ENCODE assay signal across 22 mouse cellular contexts in genomic region chr9:50667579-50668498, GRCm38 (mm10). TPM values are rescaled to one million over a fixed set of nuclear protein-coding genes. Genes with fewer than 3 reads are reported as not detected.
DNase-seq lines count a peak whose midpoint lies in the region; ATAC-seq and TF ChIP-seq lines count a peak whose summit lies in the region.
"Had no signal": no experiment of that assay in that cellular context is flagged by ENCODE, and none has a peak within 500 bp of the region (broad histone marks: within the 10 kb centered on the region; RNA-seq: fewer than 3 reads in every experiment).

No protein-coding gene starts in this region.

- H3K27ac ChIP-seq in heart, embryonic 14.5 days (replicated peaks in 1 of 2; ENCODE audit: control insufficient read depth in 1 of 2, insufficient read depth in 1 of 2, low read depth in 2 of 2, low read length in 2 of 2) = peak overlapping the region; percentile 14 to 32; a peak in 1 of 4 replicates
- H3K27ac ChIP-seq in heart, embryonic 11.5 days (ENCODE audit: low read depth, low read length) = no peak overlapping the region
- H3K27ac ChIP-seq in liver, adult 2 months (replicated peaks; ENCODE audit: insufficient read depth, low read depth, low read length) = peak overlapping the region; percentile 73
- H3K27ac ChIP-seq in liver, embryonic 11.5 days (ENCODE audit: low read depth, low read length) = no peak overlapping the region
- H3K27ac ChIP-seq: embryonic facial prominence, embryonic 13.5 days; forebrain, embryonic 12.5 days; heart, embryonic 15.5 days; hindbrain, embryonic 12.5 days had no signal

- no peaks in the 10 kb centered on the region for H3K79me2 ChIP-seq in liver, adult 2 months (ENCODE audit: control insufficient read depth, insufficient read depth, low read length)

- no peak for TF ChIP-seq POLR2A in liver, adult 2 months (IDR thresholded peaks at IDR 0.05; ENCODE audit: extremely low read depth, insufficient read depth, low read length)

- DNase-seq in liver, adult 2 months (ENCODE audit: extremely low read depth, low read depth, low spot score) = peak; percentile 100
- DNase-seq in liver, embryonic 11.5 days (ENCODE audit: low spot score) = no peak
- peak; percentile 6 for DNase-seq in lung, postnatal 14 days
- no peak for DNase-seq in lung, postnatal 4 days
- no peak for DNase-seq in cerebellum, postnatal 36 days
- DNase-seq: adrenal gland, postnatal 14 days; cerebellum, adult 11-12 months; cerebellum, adult 9-10 months; cerebellum, postnatal 25 days; gastrocnemius, postnatal 36 days; heart, postnatal 36 days had no signal

- H3K4me1 ChIP-seq in heart, embryonic 14.5 days (ENCODE audit: control insufficient read depth in 2 of 2, insufficient read depth in 2 of 2, low read length in 2 of 2) = 0 out of 4 replicates have a peak, but pooled peaks cover 0 to 8% of the 10 kb centered on the region in 2 experiments
- H3K4me1 ChIP-seq in heart, embryonic 11.5 days (ENCODE audit: control insufficient read depth, insufficient read depth, low read length) = no peaks in the 10 kb centered on the region
- H3K4me1 ChIP-seq in liver, adult 2 months (ENCODE audit: control insufficient read depth, insufficient read depth, low read length) = peaks cover 22% of the 10 kb centered on the region
- peaks cover 3% of the 10 kb centered on the region for H3K4me1 ChIP-seq in liver, embryonic 11.5 days (replicated peaks; ENCODE audit: control insufficient read depth, insufficient read depth, low read length)
- H3K4me1 ChIP-seq: embryonic facial prominence, embryonic 13.5 days; forebrain, embryonic 12.5 days; heart, embryonic 15.5 days; hindbrain, embryonic 12.5 days had no signal

- 49% methylated on average over 8 of the region's 8 CpGs for WGBS in heart, embryonic 14.5 days
- 62% methylated on average over 8 of the region's 8 CpGs for WGBS in heart, embryonic 11.5 days (ENCODE audit: insufficient replicate concordance)
- 27% methylated on average over 8 of the region's 8 CpGs for WGBS in liver, adult 2 months
- WGBS in liver, embryonic 11.5 days = 76% methylated on average over 8 of the region's 8 CpGs

- TF ChIP-seq CTCF in liver, adult 2 months (IDR thresholded peaks at IDR 0.05; ENCODE audit: low read depth, low read length) = no peak

- no peak overlapping the region for H3K9ac ChIP-seq in heart, embryonic 14.5 days (ENCODE audit: low read length)
- no peak overlapping the region for H3K9ac ChIP-seq in heart, embryonic 11.5 days (ENCODE audit: low read depth, low read length)
- peak overlapping the region; percentile 67; the same call in 1 of the 2 replicates for H3K9ac ChIP-seq in liver, adult 2 months (ENCODE audit: low read depth, low read length)
- H3K9ac ChIP-seq in liver, embryonic 11.5 days (ENCODE audit: low read depth, low read length) = no peak overlapping the region
- H3K9ac ChIP-seq: embryonic facial prominence, embryonic 13.5 days; forebrain, embryonic 12.5 days; heart, embryonic 15.5 days; hindbrain, embryonic 12.5 days had no signal

- no peak overlapping the region for H3K4me2 ChIP-seq in heart, embryonic 14.5 days (ENCODE audit: low read length)
- H3K4me2 ChIP-seq in heart, embryonic 11.5 days = no peak overlapping the region
- H3K4me2 ChIP-seq in liver, embryonic 11.5 days = no peak overlapping the region
- H3K4me2 ChIP-seq: embryonic facial prominence, embryonic 13.5 days; forebrain, embryonic 12.5 days; heart, embryonic 15.5 days; hindbrain, embryonic 12.5 days had no signal

- peak; percentile 64; the same call in 1 of the 2 replicates for ATAC-seq in heart, embryonic 14.5 days (ENCODE audit: insufficient number of reproducible peaks, insufficient read depth, low FRiP score, low read depth)
- no peak for ATAC-seq in heart, embryonic 11.5 days (replicated peaks; ENCODE audit: insufficient number of reproducible peaks, low FRiP score, low TSS enrichment)
- no peak for ATAC-seq in liver, embryonic 11.5 days (replicated peaks; ENCODE audit: low FRiP score)
- ATAC-seq: activated CD4-positive, CD25-positive, alpha-beta regulatory T cell, adult 4 months; forebrain, embryonic 16.5 days; hindbrain, embryonic 16.5 days; Patski had no signal

- H3K27me3 ChIP-seq in heart, embryonic 14.5 days (ENCODE audit: control insufficient read depth, insufficient read depth, low read length) = no peaks in the 10 kb centered on the region
- no peaks in the 10 kb centered on the region for H3K27me3 ChIP-seq in heart, embryonic 11.5 days (ENCODE audit: control insufficient read depth, insufficient read depth, low read length)
- no peaks in the 10 kb centered on the region for H3K27me3 ChIP-seq in liver, adult 2 months (ENCODE audit: control insufficient read depth, insufficient read depth, low read length)
- H3K27me3 ChIP-seq in liver, embryonic 11.5 days (replicated peaks; ENCODE audit: control insufficient read depth, insufficient read depth, low read length) = no peaks in the 10 kb centered on the region
- H3K27me3 ChIP-seq: CH12.LX; embryonic facial prominence, embryonic 13.5 days; forebrain, embryonic 12.5 days; heart, embryonic 15.5 days; hindbrain, embryonic 12.5 days; Patski had no signal

- H3K36me3 ChIP-seq in heart, embryonic 14.5 days (ENCODE audit: control insufficient read depth, insufficient read depth, low read length) = peaks cover 28% of the 10 kb centered on the region; the same call in 1 of the 2 replicates
- H3K36me3 ChIP-seq in heart, embryonic 11.5 days (ENCODE audit: control insufficient read depth, insufficient read depth, low read length) = no peaks in the 10 kb centered on the region; the same call in 1 of the 2 replicates
- H3K36me3 ChIP-seq in liver, adult 2 months (ENCODE audit: control insufficient read depth, insufficient read depth, low read length) = no peaks in the 10 kb centered on the region; the same call in none of the 2 replicates
- no peaks in the 10 kb centered on the region for H3K36me3 ChIP-seq in liver, embryonic 11.5 days (ENCODE audit: control insufficient read depth, insufficient read depth, low read length)

- H3K9me3 ChIP-seq in heart, embryonic 14.5 days (ENCODE audit: control insufficient read depth, low read length) = no peaks in the 10 kb centered on the region
- no peaks in the 10 kb centered on the region for H3K9me3 ChIP-seq in heart, embryonic 11.5 days (replicated peaks; ENCODE audit: control insufficient read depth, low read length)
- no peaks in the 10 kb centered on the region for H3K9me3 ChIP-seq in liver, embryonic 11.5 days (ENCODE audit: control insufficient read depth, low read length)
- H3K9me3 ChIP-seq: embryonic facial prominence, embryonic 13.5 days; forebrain, embryonic 12.5 days; heart, embryonic 15.5 days; hindbrain, embryonic 12.5 days had no signal

- no peak overlapping the region for H3K4me3 ChIP-seq in heart, embryonic 14.5 days (ENCODE audit: control insufficient read depth in 1 of 2, insufficient read depth in 1 of 2, low read depth in 1 of 2, low read length in 2 of 2)
- no peak overlapping the region for H3K4me3 ChIP-seq in heart, embryonic 11.5 days (ENCODE audit: low read depth, low read length)
- H3K4me3 ChIP-seq in liver, adult 2 months (ENCODE audit: insufficient read depth, low read depth, low read length) = no peak overlapping the region
- H3K4me3 ChIP-seq in liver, embryonic 11.5 days (ENCODE audit: low read depth, low read length) = no peak overlapping the region
- H3K4me3 ChIP-seq: embryonic facial prominence, embryonic 13.5 days; forebrain, embryonic 12.5 days; heart, embryonic 15.5 days; hindbrain, embryonic 12.5 days had no signal

RNA-seq across cellular contexts. Expression of gene Dlat, which starts 8.3 kb away (rescaled TPM):
- 161 TPM in 2 replicates for polyA plus RNA-seq in heart, embryonic 14.5 days (2014; fragmentation: Nextera tagmentation; extraction: Ambion mirVana)
- 122 and 144 TPM in 2 replicates for polyA plus RNA-seq in heart, embryonic 11.5 days (2014; fragmentation: Nextera tagmentation; extraction: Ambion mirVana)
- 39.5 and 41.1 TPM in 2 replicates for total RNA-seq in liver, adult 2 months (2014; rRNA removed)
- 20.9 and 25.5 TPM in 2 replicates for polyA plus RNA-seq in liver, adult 2 months (2012; rRNA removed)
- 77.3 and 83.7 TPM in 2 replicates for polyA plus RNA-seq in liver, embryonic 11.5 days (2014; fragmentation: Nextera tagmentation; extraction: Ambion mirVana)

RNA-seq across cellular contexts. Expression of gene Nkapd1, which starts 50.6 kb away (rescaled TPM):
- polyA plus RNA-seq in heart, embryonic 14.5 days (2014; fragmentation: Nextera tagmentation; extraction: Ambion mirVana) = 15.4 and 18.3 TPM in 2 replicates
- polyA plus RNA-seq in heart, embryonic 11.5 days (2014; fragmentation: Nextera tagmentation; extraction: Ambion mirVana) = 20.2 and 21.3 TPM in 2 replicates
- 4.0 and 5.8 TPM in 2 replicates for total RNA-seq in liver, adult 2 months (2014; rRNA removed)
- polyA plus RNA-seq in liver, adult 2 months (2012; rRNA removed) = 2.6 and 2.8 TPM in 2 replicates
- 16.2 and 20.1 TPM in 2 replicates for polyA plus RNA-seq in liver, embryonic 11.5 days (2014; fragmentation: Nextera tagmentation; extraction: Ambion mirVana)

RNA-seq across cellular contexts. Expression of gene Pih1d2, which starts 50.7 kb away (rescaled TPM):
- 1.9 TPM in 2 replicates for polyA plus RNA-seq in heart, embryonic 14.5 days (2014; fragmentation: Nextera tagmentation; extraction: Ambion mirVana)
- 1.8 and 3.1 TPM in 2 replicates for polyA plus RNA-seq in heart, embryonic 11.5 days (2014; fragmentation: Nextera tagmentation; extraction: Ambion mirVana)
- total RNA-seq in liver, adult 2 months (2014; rRNA removed) = 0.74 and 1.0 TPM in 2 replicates
- polyA plus RNA-seq in liver, adult 2 months (2012; rRNA removed) = 0.24 and 0.47 TPM in 2 replicates
- 3.3 and 4.2 TPM in 2 replicates for polyA plus RNA-seq in liver, embryonic 11.5 days (2014; fragmentation: Nextera tagmentation; extraction: Ambion mirVana)

Comparison
In these comparisons a context has a peak if more than half of its experiments do, and no peak if none do; other contexts are left out.
1. H3K27ac ChIP-seq: peak in heart, embryonic 14.5 days (2 of 2) and liver, adult 2 months (single experiment); none in heart, embryonic 11.5 days (single experiment) and liver, embryonic 11.5 days (single experiment).
2. DNase-seq: peak in liver, adult 2 months (single experiment) and lung, postnatal 14 days (single experiment); none in liver, embryonic 11.5 days (single experiment), lung, postnatal 4 days (0 of 2) and cerebellum, postnatal 36 days (0 of 2).